Mouse (Mus musculus) neural tube, embryonic 15.5 days (tissue): ENCODE data around the gene Rbm39. TPM values are rescaled to one million over a fixed set of nuclear protein-coding genes. Genes with fewer than 3 reads are reported as not detected.

ENCODE experiments used
- ATAC-seq: fragments of 200-750 bp; cut with Nextera tagmentation; 2 replicates; pipeline ENCODE4 v1.8.0; 2017; ENCODE audit warnings: mild to moderate bottlenecking, moderate TSS enrichment, moderate library complexity; ENCODE audit not compliant: low FRiP score
- H3K27ac ChIP-seq: fragments of 300-500 bp; sonication (generic); replicated peaks from 2 replicates; pipeline ENCODE4 v1.5.1; 2015; ENCODE audit warnings: mild to moderate bottlenecking, inconsistent platforms
- H3K27me3 ChIP-seq: fragments of 300-500 bp; sonication (generic); replicated peaks from 2 replicates; pipeline ENCODE4 v1.6.1; 2015; ENCODE audit warnings: inconsistent platforms
- H3K36me3 ChIP-seq: fragments of 300-500 bp; sonication (generic); 2 replicates; pipeline ENCODE4 v1.6.1; 2015; ENCODE audit warnings: inconsistent platforms
- H3K4me1 ChIP-seq: fragments of 300-500 bp; sonication (generic); 2 replicates; pipeline ENCODE4 v1.6.1; 2015; ENCODE audit warnings: inconsistent platforms
- H3K4me2 ChIP-seq: fragments of 300-500 bp; sonication (generic); 2 replicates; pipeline ENCODE4 v1.6.1; 2015; ENCODE audit warnings: inconsistent platforms, mild to moderate bottlenecking, moderate library complexity
- H3K4me3 ChIP-seq: fragments of 300-500 bp; sonication (generic); replicated peaks from 2 replicates; pipeline ENCODE4 v1.5.1; 2015; ENCODE audit warnings: mild to moderate bottlenecking, inconsistent platforms
- H3K9ac ChIP-seq: fragments of 300-500 bp; sonication (generic); replicated peaks from 2 replicates; pipeline ENCODE4 v1.6.1; 2015; ENCODE audit warnings: mild to moderate bottlenecking, inconsistent platforms
- H3K9me3 ChIP-seq: fragments of 300-500 bp; sonication (generic); replicated peaks from 2 replicates; pipeline ENCODE4 v1.6.1; 2016; ENCODE audit warnings: inconsistent platforms
- WGBS: fragments of 180-500 bp; shearing (Covaris S2); methylation state at CpG from one replicate; pipeline ENCODE4 v1.1.7; 2015; ENCODE audit warnings: mixed read lengths; 5-methylcytosine and 5-hydroxymethylcytosine counted together
- polyA plus RNA-seq: library from polyadenylated mRNA; unstranded; fragments of >200 nt; fragmentation: Nextera tagmentation; extraction: Ambion mirVana; gene quantifications from 2 replicates; pipeline ENCODE4 v1.2.1, GENCODE M21; 2015

The Rbm39 gene
- polyA plus RNA-seq, 1 experiment from 2014 or later = 420 TPM

GRCm38 (mm10) chr2:156179046-156179795 is 817 bp downstream of the Rbm39 start:
- H3K27me3 ChIP-seq = no peaks in the 10 kb centered on the region
- ATAC-seq = peak; percentile 53
- 2% methylated on average over 47 of the region's 47 CpGs for WGBS

GRCm38 (mm10) chr2:156177651-156178050 is 2.4 kb downstream of the Rbm39 start:
- H3K4me2 ChIP-seq = peak overlapping the region; percentile 57
- H3K9ac ChIP-seq = 0 out of 2 replicates have a peak overlapping the region, but pooled peaks have one; percentile 26
- no peak overlapping the region for H3K27ac ChIP-seq
- H3K9me3 ChIP-seq = no peaks in the 10 kb centered on the region
- no peaks in the 10 kb centered on the region for H3K27me3 ChIP-seq
- peaks cover 23% of the 10 kb centered on the region for H3K36me3 ChIP-seq
- peaks cover 31% of the 10 kb centered on the region for H3K4me1 ChIP-seq
- WGBS = 74% methylated on average over 7 of the region's 7 CpGs
- peak overlapping the region; percentile 15 for H3K4me3 ChIP-seq
- ATAC-seq = no peak

More at GRCm38 (mm10) chr2:156179046-156179795, 817 bp downstream of the Rbm39 start:
- Histone ChIP-seq H3K36me3 (peaks cover 16% of the 10 kb centered on the region), H3K4me2 (peak overlapping the region; percentile 57), H3K4me3 (peak overlapping the region; percentile 96), H3K9me3 (no peaks in the 10 kb centered on the region), H3K9ac (peak overlapping the region; percentile 100), H3K27ac (peak overlapping the region; percentile 98), H3K4me1 (peaks cover 31% of the 10 kb centered on the region)

- no peaks in the 10 kb centered on the region for H3K9me3 ChIP-seq
- no peak overlapping the region for H3K27ac ChIP-seq
- peaks cover 31% of the 10 kb centered on the region for H3K4me1 ChIP-seq
- peak overlapping the region; percentile 17 for H3K4me2 ChIP-seq
- H3K36me3 ChIP-seq = peaks cover 27% of the 10 kb centered on the region
- ATAC-seq = no peak
- H3K27me3 ChIP-seq = no peaks in the 10 kb centered on the region
- no peak overlapping the region for H3K9ac ChIP-seq
- H3K4me3 ChIP-seq = no peak overlapping the region
- 89% methylated on average over 6 of the region's 6 CpGs for WGBS
These were observed 3.0 kb downstream of the Rbm39 start for GRCm38 (mm10) chr2:156177079-156177478.

GRCm38 (mm10) chr2:156166557-156166956 is 13.5 kb downstream of the Rbm39 start:
- H3K36me3 ChIP-seq = peaks cover 68% of the 10 kb centered on the region
- no peaks in the 10 kb centered on the region for H3K4me1 ChIP-seq
- H3K4me3 ChIP-seq = no peak overlapping the region
- H3K27ac ChIP-seq = no peak overlapping the region
- no peak for ATAC-seq
- no peak overlapping the region for H3K4me2 ChIP-seq
- no peaks in the 10 kb centered on the region for H3K9me3 ChIP-seq
- H3K27me3 ChIP-seq = no peaks in the 10 kb centered on the region
- H3K9ac ChIP-seq = no peak overlapping the region
- 95% methylated on average over 5 of the region's 5 CpGs for WGBS

- no peak overlapping the region for H3K4me3 ChIP-seq
- no peak overlapping the region for H3K4me2 ChIP-seq
- H3K36me3 ChIP-seq = peaks cover 66% of the 10 kb centered on the region
- WGBS = 100% methylated on average over 1 of the region's 1 CpGs
- H3K27ac ChIP-seq = no peak overlapping the region
- H3K4me1 ChIP-seq = no peaks in the 10 kb centered on the region
- H3K9ac ChIP-seq = no peak overlapping the region
- ATAC-seq = no peak
- H3K9me3 ChIP-seq = no peaks in the 10 kb centered on the region
- H3K27me3 ChIP-seq = no peaks in the 10 kb centered on the region
These were observed 14.6 kb downstream of the Rbm39 start for GRCm38 (mm10) chr2:156165478-156165877.

- no peak overlapping the region for H3K4me2 ChIP-seq
- H3K27me3 ChIP-seq = no peaks in the 10 kb centered on the region
- no peaks in the 10 kb centered on the region for H3K4me1 ChIP-seq
- H3K4me3 ChIP-seq = no peak overlapping the region
- no peak overlapping the region for H3K9ac ChIP-seq
- H3K27ac ChIP-seq = no peak overlapping the region
- no peak for ATAC-seq
- peaks cover 54% of the 10 kb centered on the region for H3K36me3 ChIP-seq
- H3K9me3 ChIP-seq = no peaks in the 10 kb centered on the region
These were observed 28.5 kb downstream of the Rbm39 start for GRCm38 (mm10) chr2:156151538-156151937.

GRCm38 (mm10) chr2:156147316-156147915 is 32.6 kb downstream of the Rbm39 start:
- Histone ChIP-seq H3K4me3 (no peak overlapping the region), H3K27ac (no peak overlapping the region), H3K9me3 (no peaks in the 10 kb centered on the region), H3K4me2 (no peak overlapping the region), H3K4me1 (peaks cover 19% of the 10 kb centered on the region), H3K9ac (no peak overlapping the region), H3K36me3 (peaks cover 36% of the 10 kb centered on the region), H3K27me3 (no peaks in the 10 kb centered on the region)
- ATAC-seq = no peak
- WGBS = 90% methylated on average over 3 of the region's 3 CpGs

GRCm38 (mm10) chr2:156146272-156146989 is 33.6 kb downstream of the Rbm39 start:
- H3K9me3 ChIP-seq = no peaks in the 10 kb centered on the region
- H3K4me2 ChIP-seq = no peak overlapping the region
- no peak overlapping the region for H3K4me3 ChIP-seq
- H3K4me1 ChIP-seq = peaks cover 19% of the 10 kb centered on the region
- no peaks in the 10 kb centered on the region for H3K27me3 ChIP-seq
- peaks cover 36% of the 10 kb centered on the region for H3K36me3 ChIP-seq
- WGBS = 75% methylated on average over 5 of the region's 5 CpGs
- H3K27ac ChIP-seq = no peak overlapping the region
- no peak overlapping the region for H3K9ac ChIP-seq
- ATAC-seq = no peak

GRCm38 (mm10) chr2:156145486-156146130 is 34.4 kb downstream of the Rbm39 start:
- Histone ChIP-seq H3K9ac (no peak overlapping the region), H3K36me3 (peaks cover 36% of the 10 kb centered on the region), H3K27ac (no peak overlapping the region), H3K9me3 (no peaks in the 10 kb centered on the region), H3K4me1 (peaks cover 19% of the 10 kb centered on the region), H3K4me3 (peak overlapping the region; percentile 86; the same call in 1 of the 2 replicates), H3K4me2 (peak overlapping the region; percentile 77), H3K27me3 (no peaks in the 10 kb centered on the region)
- WGBS = 61% methylated on average over 11 of the region's 11 CpGs
- no peak for ATAC-seq

- H3K4me1 ChIP-seq = peaks cover 19% of the 10 kb centered on the region
- no peaks in the 10 kb centered on the region for H3K9me3 ChIP-seq
- H3K36me3 ChIP-seq = peaks cover 31% of the 10 kb centered on the region
- H3K27me3 ChIP-seq = no peaks in the 10 kb centered on the region
- H3K4me2 ChIP-seq = peak within 1 kb of the TSS; percentile 77
- H3K4me3 ChIP-seq = peak within 1 kb of the TSS; percentile 86
- peak within 1 kb of the TSS; percentile 95 for H3K27ac ChIP-seq
- H3K9ac ChIP-seq = peak within 1 kb of the TSS; percentile 90
- WGBS = under 1% methylated on average over 70 of the region's 70 CpGs
- ATAC-seq = peak; percentile 99
These were observed 35.9 kb downstream of the Rbm39 start, which contains the start of the genes Romo1 and Nfs1 for GRCm38 (mm10) chr2:156143953-156144724. TSS of gene Romo1 (plus strand) at chr2:156144039. TSS of gene Nfs1 (minus strand) at chr2:156144186.

GRCm38 (mm10) chr2:156143367-156143766 is 36.7 kb downstream of the Rbm39 start:
- H3K4me2 ChIP-seq = peak overlapping the region; percentile 77
- H3K4me3 ChIP-seq = peak overlapping the region; percentile 86
- H3K27ac ChIP-seq = peak overlapping the region; percentile 95
- no peaks in the 10 kb centered on the region for H3K27me3 ChIP-seq
- H3K36me3 ChIP-seq = peaks cover 28% of the 10 kb centered on the region
- H3K9me3 ChIP-seq = no peaks in the 10 kb centered on the region
- H3K9ac ChIP-seq = peak overlapping the region; percentile 90
- peaks cover 19% of the 10 kb centered on the region for H3K4me1 ChIP-seq
- no peak for ATAC-seq
- 1% methylated on average over 16 of the region's 16 CpGs for WGBS
